Mouse (Mus musculus) kidney, postnatal 10 days (tissue): ENCODE results near the gene Tmem200b.

ENCODE experiments used
- DNase-seq: peaks from one replicate; pipeline ENCODE4 v3.0.0; 2021; ENCODE audit warnings: mixed read lengths

Gene Tmem200b

DNA sequence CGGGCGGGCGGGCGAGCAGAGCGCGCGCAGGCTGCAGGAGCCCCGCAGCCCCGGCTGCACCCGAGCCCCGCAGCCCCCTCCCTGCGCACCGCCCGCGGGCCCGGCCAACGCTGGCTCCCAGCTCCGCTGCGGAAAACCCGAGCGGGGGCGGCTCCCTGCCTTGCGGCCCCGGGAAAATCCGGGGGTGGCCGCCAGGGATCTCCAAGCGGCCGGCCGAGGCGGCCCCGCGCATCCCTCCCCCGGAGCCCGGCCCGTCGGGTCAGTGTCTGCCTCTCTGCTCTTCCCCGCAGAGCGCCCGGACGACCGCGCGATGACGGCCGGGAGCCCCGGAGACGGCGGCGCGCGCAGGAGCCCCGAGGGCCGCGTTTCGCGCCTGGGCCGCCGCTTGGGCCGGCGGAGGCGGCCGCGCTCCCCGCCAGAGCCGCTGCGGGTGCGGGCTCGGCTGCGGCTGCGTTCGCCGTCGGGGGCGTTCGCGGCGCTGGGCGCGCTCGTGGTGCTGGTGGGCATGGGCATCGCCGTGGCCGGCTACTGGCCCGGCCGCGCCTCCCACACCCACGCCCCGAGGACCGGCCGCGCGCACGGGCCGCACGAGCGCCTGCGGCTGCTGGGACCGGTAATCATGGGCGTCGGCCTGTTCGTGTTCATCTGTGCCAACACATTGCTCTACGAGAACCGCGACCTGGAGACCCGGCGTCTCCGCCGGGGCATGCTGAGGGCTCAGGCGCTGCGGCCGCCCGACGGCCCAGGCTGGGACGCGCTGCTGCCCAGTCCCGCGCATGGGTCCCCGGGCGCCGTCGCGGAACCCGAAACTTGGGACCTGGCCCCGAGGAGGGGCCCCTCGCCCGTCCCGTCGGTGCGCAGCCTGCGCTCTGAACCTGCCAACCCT, at the start of gene Tmem200b:
Gene Tmem200b, plus strand, starts transcription at position 311 of the 886 bp plus-strand sequence.
- peak; percentile 69 for DNase-seq

DNA sequence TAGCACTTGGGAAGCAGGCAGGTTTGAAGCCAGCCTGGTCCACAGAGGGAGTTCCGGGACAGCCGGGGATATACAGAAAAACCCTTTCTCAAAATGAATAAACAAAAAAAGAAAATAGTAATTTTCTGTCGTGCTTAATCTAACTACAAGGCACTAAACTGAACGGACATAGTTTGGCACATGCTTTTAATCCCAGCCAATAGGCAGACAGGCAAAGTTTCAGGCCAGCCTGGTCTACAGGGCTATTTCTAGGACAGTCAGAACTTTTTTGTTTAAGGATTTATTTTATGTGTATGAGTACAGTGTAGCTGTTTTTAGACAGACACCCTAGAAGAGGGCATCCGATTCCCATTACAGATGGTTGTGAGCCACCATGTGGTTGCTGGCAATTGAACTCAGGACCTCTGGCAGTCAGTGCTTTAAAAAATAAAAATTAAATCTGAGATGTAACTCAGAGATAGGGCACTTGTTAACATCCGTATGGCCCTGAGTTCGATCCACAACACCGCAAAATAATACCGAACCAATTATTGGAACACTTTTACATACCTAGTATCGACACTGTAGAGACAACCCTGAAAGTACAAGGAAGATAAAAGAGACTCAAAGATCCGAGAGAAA, 48.8 kb upstream of the Tmem200b start:
- DNase-seq, result no peak

DNA sequence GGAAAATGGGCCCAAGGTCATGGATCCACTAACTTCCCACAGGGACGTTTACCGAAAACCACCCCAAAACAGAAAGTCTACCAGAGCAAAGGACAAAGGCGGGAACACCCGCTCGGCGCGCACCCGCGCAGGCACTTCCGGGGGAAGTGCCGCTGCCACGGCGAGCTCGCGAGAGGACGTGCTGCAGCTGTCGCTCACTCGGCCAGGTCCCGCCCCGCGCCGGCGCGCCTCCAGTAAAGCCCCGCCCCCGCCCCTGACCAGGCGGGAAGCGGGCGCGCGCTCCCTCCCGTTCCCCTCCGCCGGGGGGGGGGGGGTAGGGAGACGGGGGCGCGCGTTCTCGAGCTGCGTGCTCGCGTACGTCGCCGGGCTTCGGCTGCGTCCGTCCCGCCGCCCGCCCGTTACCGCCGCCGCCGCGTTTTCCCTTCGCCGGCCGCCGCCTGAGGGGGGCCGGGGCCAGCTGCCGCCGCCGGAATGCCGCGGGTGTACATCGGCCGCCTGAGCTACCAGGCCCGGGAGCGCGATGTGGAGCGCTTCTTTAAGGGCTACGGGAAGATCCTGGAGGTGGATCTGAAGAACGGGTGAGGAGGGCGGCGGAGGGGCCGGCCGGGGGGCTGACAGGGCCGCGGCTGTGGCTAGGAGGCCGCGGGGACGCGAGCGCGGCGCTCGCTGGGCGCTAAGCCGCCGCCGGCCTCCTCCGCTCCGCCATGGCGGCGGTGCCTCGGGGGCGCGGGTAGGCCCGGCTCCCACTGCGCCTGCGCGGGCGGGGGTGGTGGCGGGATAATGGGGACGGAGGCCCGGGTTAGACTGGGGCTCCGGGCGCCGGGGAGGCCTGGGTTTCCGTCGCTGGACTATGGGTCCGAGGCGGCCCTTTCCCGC, 48.0 kb upstream of the Tmem200b start, which contains the start of gene Srsf4:
Gene Srsf4, plus strand, starts transcription at position 325 of the 876 bp plus-strand sequence.
- DNase-seq, result peak; percentile 98

DNA sequence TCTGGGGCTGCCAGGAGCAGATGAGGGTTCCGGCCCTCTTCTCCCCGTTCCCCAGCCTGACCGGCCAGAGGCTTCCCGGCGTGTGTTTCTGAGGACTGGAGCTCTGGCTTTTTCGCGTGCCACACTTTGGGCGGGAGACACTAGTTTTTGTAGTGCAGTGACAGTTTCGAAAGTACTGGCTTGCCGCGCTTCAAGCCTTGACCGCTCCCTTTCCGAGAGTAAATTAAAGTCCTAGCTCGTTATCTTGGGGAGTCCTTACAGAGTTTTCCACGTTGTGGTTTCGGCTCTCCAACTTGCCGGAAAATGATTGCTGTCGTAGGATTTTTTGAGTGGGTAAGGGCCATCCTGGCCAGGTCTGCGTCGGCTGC, 47.4 kb upstream of the Tmem200b start:
- DNase-seq, result no peak

DNA sequence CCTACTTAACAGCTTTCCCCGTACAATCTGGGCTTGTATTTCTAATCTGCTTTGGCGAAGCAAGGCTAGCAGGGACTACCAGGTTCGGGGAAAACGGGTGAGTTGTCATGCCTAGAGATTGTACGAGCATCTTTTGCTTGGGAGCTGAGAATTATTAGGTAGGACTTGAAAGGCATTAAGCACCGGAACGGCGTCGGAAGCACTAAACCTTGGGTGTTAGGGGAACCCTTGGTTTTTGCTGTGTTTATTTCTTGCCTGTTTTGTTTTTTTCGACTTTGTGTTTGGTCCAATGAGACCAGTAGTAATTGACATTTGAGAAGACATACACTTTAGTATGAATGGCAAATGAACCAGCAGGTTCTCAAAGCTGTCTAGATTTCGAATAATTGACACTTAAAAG, 47.0 kb upstream of the Tmem200b start:
- no peak for DNase-seq

DNA sequence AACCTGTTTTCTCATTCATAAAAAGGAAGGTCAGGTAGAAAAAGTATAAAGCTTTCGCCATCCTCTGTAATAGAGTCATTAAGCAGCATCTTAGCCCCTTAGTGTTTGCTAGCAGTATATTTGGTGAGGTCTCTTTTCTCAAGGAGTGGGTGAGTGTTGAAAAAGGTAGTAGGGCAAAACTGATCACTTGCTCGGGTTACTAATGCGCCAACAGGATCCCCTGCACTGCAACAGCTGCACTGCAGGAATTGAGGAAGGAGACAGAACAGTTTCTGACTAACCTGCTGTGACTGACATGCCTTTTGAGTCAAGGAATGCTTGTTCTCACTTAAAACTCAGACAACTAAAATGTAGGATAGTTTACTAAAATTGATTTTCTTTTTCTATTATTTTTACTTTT, 46.3 kb upstream of the Tmem200b start:
- no peak for DNase-seq

DNA sequence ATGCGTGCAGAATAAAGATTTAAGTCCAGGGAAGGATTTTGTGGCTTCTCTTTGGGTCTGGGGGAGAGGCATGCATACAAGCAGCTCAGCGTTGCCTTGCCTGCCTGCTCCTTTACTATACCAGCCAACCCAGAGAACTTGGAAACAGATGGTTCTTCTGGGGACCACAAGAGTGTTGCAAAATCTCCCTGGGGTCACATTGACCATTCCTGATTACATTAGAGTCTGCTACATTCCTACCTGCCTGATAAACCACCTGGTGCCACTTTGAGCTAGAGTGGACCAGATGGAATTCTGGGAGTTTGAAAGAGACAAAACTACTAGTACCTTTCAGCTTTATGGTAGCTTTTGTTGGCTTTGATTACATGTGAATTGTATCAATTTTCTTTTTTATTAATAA, 44.7 kb upstream of the Tmem200b start:
- DNase-seq, result no peak

DNA sequence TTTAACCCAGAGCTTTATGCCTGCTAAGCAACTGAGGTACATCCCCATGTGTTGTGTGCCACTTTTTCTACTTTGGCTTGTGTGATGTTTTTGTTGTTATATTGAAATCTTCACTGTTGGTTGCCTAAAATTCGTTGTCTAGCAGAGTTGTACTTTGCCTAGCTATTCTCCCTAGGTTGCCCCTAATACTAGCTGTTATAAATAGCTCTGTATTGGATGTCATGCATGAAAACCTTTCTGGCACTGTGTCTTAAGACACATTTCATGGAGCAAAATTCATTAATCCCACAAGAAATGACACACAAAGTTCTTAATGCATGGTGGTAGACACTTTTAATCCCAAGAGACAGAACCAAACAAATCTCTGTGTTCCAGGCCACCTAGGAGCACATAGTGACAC, 41.9 kb upstream of the Tmem200b start:
- DNase-seq, result no peak

DNA sequence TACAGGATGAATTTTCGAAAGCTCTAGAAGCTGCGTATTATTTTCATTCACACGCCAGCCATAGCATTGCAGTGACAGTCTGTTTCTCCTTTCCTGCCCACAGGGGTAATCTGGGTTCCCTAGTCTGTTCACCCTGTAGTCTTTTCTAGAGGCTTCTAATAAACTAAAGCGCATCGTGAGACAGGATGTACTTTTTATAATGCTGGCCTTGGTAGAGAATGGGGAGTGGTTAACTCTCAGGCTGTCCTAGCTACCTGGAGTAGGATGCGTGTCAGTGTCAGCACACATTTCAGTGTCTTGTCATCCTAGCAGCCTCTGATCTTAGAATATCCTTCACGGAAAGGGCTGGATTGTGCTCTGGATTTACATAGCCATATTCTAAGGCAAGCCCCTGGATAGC, 40.3 kb upstream of the Tmem200b start:
- DNase-seq, result no peak

DNA sequence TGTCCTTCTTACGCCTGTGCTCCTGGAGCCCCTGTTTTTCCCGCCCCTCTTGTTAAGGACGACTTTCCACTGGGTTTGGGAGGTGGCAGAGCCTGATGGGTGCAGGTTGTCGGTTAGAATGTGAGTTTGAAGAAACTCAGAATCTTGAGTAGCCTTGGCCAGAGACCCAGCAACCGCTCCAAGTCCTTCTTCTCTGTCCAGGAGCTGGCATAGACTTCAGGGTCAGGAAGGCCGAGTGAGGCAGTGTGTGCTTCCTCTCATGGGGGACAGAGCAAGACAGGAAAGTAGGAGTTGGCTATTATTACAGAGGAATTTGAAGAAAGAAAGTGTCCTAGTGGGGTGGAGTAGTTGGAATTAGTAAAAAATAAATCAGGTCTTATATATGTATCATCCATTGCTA, 38.0 kb upstream of the Tmem200b start:
- no peak for DNase-seq

DNA sequence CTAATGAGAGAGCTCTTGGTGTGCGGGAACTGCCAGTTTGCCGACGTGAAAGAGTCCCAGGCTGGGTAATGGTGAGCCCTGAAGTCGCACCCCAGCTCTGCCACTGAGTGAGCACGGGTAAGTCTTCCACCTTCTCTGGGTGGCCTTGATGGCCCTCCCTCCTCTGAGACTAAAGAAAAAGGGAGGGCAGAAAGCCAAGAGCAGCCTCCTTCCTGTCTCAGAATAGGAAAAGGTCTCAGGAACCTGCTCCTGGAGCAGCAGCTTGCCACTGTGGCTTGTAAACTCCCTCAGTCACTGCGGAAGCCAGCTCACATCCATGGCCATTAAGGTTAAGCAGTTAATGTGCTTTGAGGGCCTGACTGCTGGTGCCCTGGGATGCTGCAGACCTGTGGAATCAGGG, 36.2 kb upstream of the Tmem200b start:
- DNase-seq, result peak; percentile 37

DNA sequence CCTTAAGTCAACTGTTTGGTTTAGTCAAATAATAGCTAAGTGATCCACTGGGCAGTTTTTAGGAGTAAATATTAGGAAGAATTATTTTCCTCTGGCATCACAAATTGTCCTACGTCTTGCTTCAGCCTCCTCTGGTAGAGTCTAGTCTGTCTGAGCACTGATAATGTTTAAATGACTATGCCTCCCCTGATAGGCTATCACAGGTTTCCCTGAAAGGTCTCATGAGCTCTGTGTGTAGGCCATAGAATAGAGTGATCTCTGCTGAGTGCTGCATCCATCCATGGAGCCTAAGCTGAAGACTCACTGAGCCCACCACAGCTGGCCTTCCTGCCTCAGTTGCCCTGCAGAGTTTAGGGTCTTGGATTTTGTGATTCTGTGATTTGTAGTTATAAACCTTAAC, 33.0 kb upstream of the Tmem200b start:
- no peak for DNase-seq

DNA sequence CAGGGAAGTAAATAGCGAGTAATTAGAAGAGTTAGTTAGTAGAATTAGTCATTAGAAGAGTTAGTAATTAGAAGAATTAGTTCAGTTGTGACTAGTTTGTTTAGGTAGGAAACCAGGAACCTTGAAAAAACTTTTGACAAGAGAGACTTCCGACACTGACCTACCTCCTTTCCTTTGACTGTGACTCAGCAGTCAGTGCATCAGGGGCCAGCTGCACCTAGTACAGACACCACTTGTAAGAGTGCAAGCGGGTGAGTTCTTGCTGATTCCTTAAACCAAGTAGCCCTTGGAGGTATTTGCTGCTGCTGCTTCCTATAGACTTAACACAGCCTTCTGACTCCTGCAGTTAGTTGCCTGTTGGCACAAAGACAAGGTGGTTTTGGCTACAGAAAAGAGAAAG, 30.9 kb upstream of the Tmem200b start:
- DNase-seq, result no peak

DNA sequence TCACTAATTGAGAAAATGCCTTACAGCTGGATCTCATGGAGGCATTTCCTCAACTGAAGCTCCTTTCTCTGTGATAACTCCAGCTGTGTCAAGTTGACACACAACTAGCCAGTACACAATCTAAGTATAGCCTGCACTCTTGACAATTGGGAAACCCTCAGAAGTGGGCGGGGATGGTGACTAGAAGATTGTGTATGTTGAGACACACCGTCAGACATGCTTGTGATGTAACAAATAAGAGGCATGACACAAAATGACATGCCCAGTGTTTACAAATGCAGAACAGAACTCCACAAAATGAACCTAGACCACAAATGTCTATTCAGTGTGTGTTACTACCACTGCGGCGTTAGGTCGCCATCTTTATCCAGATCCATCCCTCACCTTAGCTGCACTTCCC, 24.5 kb upstream of the Tmem200b start:
- DNase-seq, result no peak

DNA sequence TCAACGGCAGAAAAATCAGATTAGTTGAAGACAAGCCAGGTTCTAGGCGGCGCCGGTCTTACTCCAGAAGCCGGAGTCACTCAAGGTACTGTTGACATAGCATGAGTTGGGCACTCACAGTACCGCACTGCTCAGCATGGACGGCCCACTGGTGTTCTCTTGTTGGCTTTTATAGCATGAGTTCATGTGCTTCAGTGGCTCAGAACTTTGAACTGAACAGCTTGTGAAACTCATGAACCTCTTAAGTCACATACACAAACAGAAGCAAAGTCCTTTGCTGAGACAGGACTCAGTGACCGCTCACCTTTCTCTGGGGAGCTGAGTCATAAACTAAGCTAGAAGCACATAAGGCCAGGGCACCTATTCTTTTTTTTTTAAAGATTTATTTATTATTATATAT, 23.8 kb upstream of the Tmem200b start:
- peak; percentile 39 for DNase-seq

DNA sequence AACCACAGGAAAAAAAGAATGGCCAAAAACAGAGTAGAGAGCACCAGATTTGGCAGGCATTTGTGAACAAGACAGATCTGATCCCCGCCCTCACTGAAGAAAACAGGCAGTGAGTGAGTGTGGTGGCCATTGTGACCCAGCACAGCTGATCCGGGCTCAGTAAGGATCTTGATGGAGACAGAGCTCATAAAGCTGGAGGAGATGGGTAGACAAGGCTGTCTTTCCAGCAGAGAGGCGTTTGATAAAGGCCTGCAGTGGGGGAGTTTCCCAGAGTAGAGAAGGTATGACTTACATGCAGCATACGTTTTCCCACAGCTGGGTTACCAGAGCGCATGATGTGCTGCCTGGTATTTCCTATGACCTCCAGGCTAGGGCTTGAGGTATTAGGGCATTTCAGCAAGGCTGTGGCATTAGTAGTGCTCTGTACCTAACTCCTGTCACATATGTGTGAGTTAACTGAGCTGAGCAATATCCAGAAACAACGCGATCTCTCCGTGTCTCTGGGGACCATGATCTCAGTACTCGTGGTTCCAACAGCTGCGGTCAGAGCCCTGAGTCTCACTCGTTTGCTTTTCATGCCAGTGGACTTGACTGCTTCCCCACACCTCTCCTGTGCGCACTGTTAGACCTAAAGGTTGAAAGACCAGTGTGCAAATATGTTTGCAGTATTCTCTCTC, 22.9 kb upstream of the Tmem200b start:
- DNase-seq, result no peak

DNA sequence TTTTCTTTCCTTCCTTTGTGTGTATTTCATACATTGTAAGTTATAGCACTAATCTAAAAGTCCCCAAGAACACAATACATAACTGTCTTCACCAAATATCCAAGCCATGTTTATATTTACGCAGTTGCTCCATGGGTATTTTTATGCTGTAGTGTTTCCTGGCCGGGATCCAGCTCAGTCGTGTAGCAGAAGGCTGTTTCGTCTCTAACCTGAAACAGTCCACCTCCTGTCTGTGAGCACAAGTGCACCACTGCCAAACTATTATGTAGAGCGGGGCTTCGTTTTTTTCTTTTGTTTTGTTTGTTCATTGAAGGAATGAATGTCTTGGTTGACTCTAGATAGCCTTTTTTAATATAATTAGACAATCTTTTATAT, 22.4 kb upstream of the Tmem200b start:
- no peak for DNase-seq

DNA sequence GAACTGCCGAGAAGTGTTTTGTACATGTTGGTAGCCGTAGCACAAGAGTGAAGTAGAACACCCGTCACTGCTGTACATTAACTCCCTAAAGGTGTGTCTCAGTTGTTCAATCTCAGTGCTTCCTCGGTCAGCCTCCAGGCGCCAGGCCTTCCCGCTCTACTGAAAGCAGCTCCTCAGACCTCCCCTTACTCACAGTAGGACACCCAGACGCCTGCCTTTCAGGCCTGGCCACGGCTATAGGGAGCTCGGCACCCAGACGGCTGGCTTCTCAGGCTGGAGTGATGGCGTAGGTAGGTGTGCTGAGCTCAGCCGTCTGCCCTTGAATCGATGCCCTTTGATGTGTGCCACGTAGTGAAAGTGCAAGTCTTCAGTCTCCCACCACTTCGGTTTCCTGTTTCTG, 20.5 kb upstream of the Tmem200b start:
- DNase-seq, result no peak

DNA sequence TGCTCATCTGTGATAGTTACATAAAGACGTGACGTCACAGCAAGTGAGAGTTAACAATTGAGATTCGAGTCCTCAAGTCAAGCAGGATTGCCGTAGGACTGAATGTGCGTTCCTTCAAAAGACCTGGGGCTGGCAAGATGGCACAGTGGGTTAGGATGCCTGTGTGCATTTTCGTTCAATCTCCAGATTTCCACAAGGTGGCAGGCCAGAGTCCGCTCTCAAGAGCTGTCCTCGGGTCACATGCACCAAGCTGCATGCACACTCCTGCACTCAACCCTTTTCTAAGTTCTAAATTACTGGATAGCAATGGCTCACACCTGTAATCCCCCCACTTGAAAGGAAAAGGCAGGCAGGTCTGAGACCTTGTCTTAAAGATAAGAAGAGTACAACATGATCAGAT, 17.1 kb upstream of the Tmem200b start:
- peak; percentile 77 for DNase-seq

DNA sequence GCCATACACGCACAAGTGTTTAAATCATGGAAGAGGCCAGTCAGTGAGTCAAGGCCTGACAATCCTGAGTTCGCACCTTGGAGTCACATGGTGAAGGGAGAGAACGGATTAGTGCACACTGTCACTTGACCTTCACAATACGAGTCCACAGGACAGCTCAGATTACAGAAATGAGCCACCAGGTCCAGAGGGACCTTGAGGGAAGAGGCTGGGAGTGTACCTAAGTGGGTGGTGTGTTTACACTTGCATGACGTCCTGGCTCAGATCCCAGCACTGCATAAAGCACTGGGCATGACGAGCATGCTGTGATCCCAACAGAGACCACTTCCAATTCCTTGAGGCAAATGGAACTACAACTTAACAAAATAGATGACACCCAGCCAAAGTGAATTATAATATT, 15.1 kb upstream of the Tmem200b start:
- DNase-seq, result no peak

DNA sequence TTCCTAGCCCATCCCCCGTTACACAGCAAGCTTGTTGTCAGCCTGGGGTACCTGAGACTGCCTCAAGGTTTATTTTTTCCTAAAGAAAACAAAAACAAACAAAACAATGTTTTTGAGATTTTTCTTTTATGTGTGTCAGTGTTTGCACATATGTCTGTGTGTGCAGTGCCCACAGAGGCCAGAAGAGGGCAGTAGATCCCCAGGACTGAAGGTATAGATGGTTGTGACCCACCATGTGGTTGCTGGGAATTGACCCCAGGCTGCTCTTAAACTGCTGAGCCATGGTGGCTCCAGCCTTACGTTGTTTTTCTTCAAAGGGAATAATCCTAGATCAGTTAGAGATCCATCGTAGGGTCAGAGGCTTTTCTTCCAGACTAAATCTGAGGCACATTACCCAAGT, 13.7 kb upstream of the Tmem200b start:
- no peak for DNase-seq

DNA sequence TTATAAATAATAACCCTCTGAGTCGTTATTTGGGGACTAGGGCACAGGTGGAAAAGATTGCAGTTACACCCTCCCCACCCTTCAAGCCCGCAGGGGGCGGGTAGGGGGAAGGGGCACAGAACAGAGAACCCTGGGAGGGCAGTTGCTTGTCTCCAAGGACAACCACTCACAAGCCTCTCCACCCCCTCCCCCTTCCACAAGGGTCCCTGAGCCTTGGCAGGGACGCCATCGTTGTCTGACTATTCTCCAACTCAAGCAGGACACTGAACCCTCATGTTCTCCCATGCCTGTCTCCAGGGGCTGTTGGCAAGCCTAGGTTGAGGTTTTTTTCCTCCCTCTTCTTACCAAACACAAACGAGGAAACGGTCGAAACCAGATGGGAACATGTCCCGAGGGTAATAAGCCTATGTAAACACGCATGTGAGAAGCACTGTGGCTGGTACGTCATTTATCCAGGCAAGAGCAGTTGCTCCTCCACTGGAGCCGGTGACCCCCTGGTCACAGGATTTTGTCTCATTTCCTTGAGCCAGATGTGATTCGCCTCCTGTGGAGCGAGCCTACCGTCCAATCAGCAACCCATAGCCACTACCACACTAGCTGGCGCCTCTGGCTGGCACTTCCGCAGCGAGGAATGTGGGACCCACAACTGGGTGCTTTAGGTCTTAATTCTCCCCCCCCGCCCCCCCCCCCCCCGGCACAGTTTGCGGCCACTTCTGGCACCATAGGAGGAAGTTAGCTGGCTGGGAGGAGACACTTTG, 11.2 kb upstream of the Tmem200b start:
- DNase-seq, result peak; percentile 54
